Mouse (Mus musculus): Measurements from ENCODE around the gene Bahd1.
A peak's percentile ranks its signal among the peaks of the same experiment; 100 is the strongest.

DNA sequence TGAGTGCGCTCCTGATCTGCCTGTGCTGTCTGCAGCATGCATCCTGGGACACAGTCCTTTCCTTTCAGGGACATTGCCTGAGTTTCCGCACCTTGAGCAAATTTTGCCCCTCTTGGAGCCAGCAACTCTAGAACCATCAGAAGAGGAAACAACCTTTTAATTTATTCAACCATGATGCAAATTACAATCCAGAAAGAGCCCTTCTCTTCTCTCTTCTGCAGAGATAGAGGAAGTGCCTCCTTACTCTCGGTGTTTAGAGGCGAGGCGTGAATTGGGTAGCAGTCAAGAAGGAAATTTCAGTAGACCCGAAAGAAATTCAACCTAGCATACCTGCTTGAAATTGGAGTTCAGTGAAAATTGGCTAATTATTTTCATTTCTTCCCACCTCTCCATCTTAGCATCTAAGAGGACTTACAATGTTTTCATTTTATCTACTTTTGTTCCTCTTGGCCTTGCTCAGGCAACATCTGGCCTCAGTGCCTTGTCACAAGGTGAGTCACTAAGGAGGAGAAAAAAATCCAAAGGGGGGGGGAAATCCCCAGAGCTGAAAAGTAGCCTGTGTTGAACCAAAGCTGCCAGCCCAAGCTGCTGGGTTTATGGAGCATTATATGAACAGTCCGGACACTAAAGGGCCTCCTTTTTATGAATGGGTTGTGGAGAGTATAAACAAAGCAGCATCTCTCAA lies 5.4 kb downstream of the Bahd1 start:
- peak; percentile 48; the same call in 1 of the 2 replicates for TF ChIP-seq ZMIZ1 (IDR thresholded peaks at IDR 0.05; ENCODE audit: low read depth, low read length)
- peak; percentile 67 for TF ChIP-seq TCF12 (IDR thresholded peaks at IDR 0.05; ENCODE audit: low read depth, low read length)
- TF ChIP-seq ZKSCAN1 (IDR thresholded peaks at IDR 0.05; ENCODE audit: borderline replicate concordance, low read depth, low read length) = no peak
- TF ChIP-seq SMC3 (IDR thresholded peaks at IDR 0.05; ENCODE audit: low read depth, low read length) = no peak; the same call in 1 of the 2 replicates
- no peak for TF ChIP-seq ZC3H11A (IDR thresholded peaks at IDR 0.05; ENCODE audit: low read depth, low read length)
- no peak for TF ChIP-seq PAX5 (IDR thresholded peaks at IDR 0.05; ENCODE audit: low read length)
- no peak for TF ChIP-seq NRF1 (IDR thresholded peaks at IDR 0.05; ENCODE audit: low read depth, low read length)
- peak; percentile 76 for TF ChIP-seq SIN3A (IDR thresholded peaks at IDR 0.05; ENCODE audit: low read length)
- peak; percentile 31; the same call in 1 of the 2 replicates for TF ChIP-seq HCFC1 (IDR thresholded peaks at IDR 0.05; ENCODE audit: low read depth, low read length)
- TF ChIP-seq MAZ (IDR thresholded peaks at IDR 0.05; ENCODE audit: low read depth, low read length) = peak; percentile 76
